Mouse (Mus musculus) heart, embryonic 11.5 days (tissue): Measurements from ENCODE around the gene Ccdc174. TPM values are rescaled to one million over a fixed set of nuclear protein-coding genes. Genes with fewer than 3 reads are reported as not detected.

ENCODE experiments used
- ATAC-seq: fragments of 200-750 bp; cut with Nextera tagmentation; replicated peaks from 2 replicates; pipeline ENCODE4 v1.8.0; 2017; ENCODE audit warnings: moderate library complexity; ENCODE audit not compliant: insufficient number of reproducible peaks, low FRiP score, low TSS enrichment
- H3K27ac ChIP-seq: fragments of 300-500 bp; sonication (generic); 2 replicates; pipeline ENCODE4 v1.5.1; 2014; ENCODE audit warnings: mild to moderate bottlenecking, low read depth, low read length
- H3K27me3 ChIP-seq: fragments of 300-500 bp; sonication (generic); 2 replicates; pipeline ENCODE4 v1.6.1; 2014; ENCODE audit warnings: mild to moderate bottlenecking, low read length, mixed read lengths; ENCODE audit not compliant: control insufficient read depth, insufficient read depth
- H3K36me3 ChIP-seq: fragments of 300-500 bp; sonication (generic); 2 replicates; pipeline ENCODE4 v1.6.1; 2014; ENCODE audit warnings: mild to moderate bottlenecking, low read length, moderate library complexity, mixed read lengths; ENCODE audit not compliant: control insufficient read depth, insufficient read depth
- H3K4me1 ChIP-seq: fragments of 300-500 bp; sonication (generic); 2 replicates; pipeline ENCODE4 v1.6.1; 2014; ENCODE audit warnings: low read length; ENCODE audit not compliant: control insufficient read depth, insufficient read depth
- H3K4me2 ChIP-seq: fragments of 300-500 bp; sonication (generic); 2 replicates; pipeline ENCODE4 v1.6.1; 2014; ENCODE audit warnings: mild to moderate bottlenecking, moderate library complexity
- H3K4me3 ChIP-seq: fragments of 300-500 bp; sonication (generic); 2 replicates; pipeline ENCODE4 v1.5.1; 2014; ENCODE audit warnings: low read depth, low read length
- H3K9ac ChIP-seq: fragments of 300-500 bp; sonication (generic); 2 replicates; pipeline ENCODE4 v1.6.1; 2014; ENCODE audit warnings: mild to moderate bottlenecking, low read depth, low read length, moderate library complexity
- H3K9me3 ChIP-seq: fragments of 300-500 bp; sonication (generic); replicated peaks from 2 replicates; pipeline ENCODE4 v1.6.1; 2016; ENCODE audit warnings: low read length; ENCODE audit not compliant: control insufficient read depth
- WGBS: fragments of 180-500 bp; shearing (Covaris S2); extraction: QIAGEN DNeasy Blood & Tissue Kit; methylation state at CpG from one replicate; pipeline ENCODE4 v1.1.7; 2014; ENCODE audit not compliant: insufficient replicate concordance; 5-methylcytosine and 5-hydroxymethylcytosine counted together
- polyA plus RNA-seq: library from polyadenylated mRNA; unstranded; fragments of >200 nt; fragmentation: Nextera tagmentation; extraction: Ambion mirVana; gene quantifications from 2 replicates; pipeline ENCODE4 v1.2.1, GENCODE M21; 2014

Ccdc174 gene
- polyA plus RNA-seq, 1 experiment from 2014 or later: 30.2 TPM

GRCm38 (mm10) chr6:91864595-91864994 is 13.3 kb upstream of the Ccdc174 start:
- no peaks in the 10 kb centered on the region for H3K36me3 ChIP-seq
- 0 out of 2 replicates have a peak, but pooled peaks cover 3% of the 10 kb centered on the region for H3K27me3 ChIP-seq
- WGBS: 59% methylated on average over 5 of the region's 5 CpGs
- H3K27ac ChIP-seq: no peak overlapping the region
- H3K4me2 ChIP-seq: no peak overlapping the region
- H3K4me1 ChIP-seq: no peaks in the 10 kb centered on the region
- no peak overlapping the region for H3K9ac ChIP-seq
- no peak for ATAC-seq
- H3K4me3 ChIP-seq: no peak overlapping the region
- H3K9me3 ChIP-seq: 0 out of 2 replicates have a peak, but pooled peaks cover 3% of the 10 kb centered on the region

GRCm38 (mm10) chr6:91865601-91866000 is 12.3 kb upstream of the Ccdc174 start:
- WGBS: 80% methylated on average over 11 of the region's 11 CpGs
- ATAC-seq: no peak

GRCm38 (mm10) chr6:91868091-91868490 is 9.8 kb upstream of the Ccdc174 start:
- H3K27me3 ChIP-seq: 0 out of 2 replicates have a peak, but pooled peaks cover 3% of the 10 kb centered on the region
- WGBS: 82% methylated on average over 5 of the region's 5 CpGs

More at GRCm38 (mm10) chr6:91865601-91866000, 12.3 kb upstream of the Ccdc174 start:
- Histone ChIP-seq H3K4me2 (no peak overlapping the region), H3K27me3 (0 out of 2 replicates have a peak, but pooled peaks cover 3% of the 10 kb centered on the region), H3K27ac (no peak overlapping the region), H3K9me3 (no peaks in the 10 kb centered on the region), H3K4me1 (no peaks in the 10 kb centered on the region), H3K9ac (no peak overlapping the region), H3K4me3 (no peak overlapping the region), H3K36me3 (no peaks in the 10 kb centered on the region)

DNA sequence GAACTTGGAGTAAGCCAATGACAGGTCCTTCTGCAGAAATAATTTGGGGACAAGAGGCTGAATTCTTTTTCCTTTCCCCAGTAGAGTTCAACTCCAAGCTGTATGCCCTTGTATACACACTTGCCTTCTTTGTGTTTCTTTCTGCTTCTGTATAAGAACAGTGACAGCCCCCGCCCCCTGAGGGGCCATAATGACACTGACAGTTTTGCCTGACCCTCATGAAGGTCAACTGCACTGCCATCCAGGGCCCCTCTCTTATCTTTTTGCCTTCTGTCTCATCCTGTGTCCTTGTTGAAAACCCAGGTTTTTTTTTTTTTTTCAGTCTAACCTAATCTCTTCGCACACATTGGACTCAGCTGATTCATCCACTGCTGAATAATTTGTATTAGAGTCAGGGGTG is 5.1 kb upstream of the Ccdc174 start:
- 34% methylated on average over 2 of the region's 2 CpGs for WGBS
- no peak overlapping the region for H3K27ac ChIP-seq
- H3K4me1 ChIP-seq: peaks cover 9% of the 10 kb centered on the region
- no peak overlapping the region for H3K4me2 ChIP-seq
- no peaks in the 10 kb centered on the region for H3K9me3 ChIP-seq
- H3K27me3 ChIP-seq: no peaks in the 10 kb centered on the region
- H3K4me3 ChIP-seq: no peak overlapping the region
- no peaks in the 10 kb centered on the region for H3K36me3 ChIP-seq
- no peak for ATAC-seq
- H3K9ac ChIP-seq: no peak overlapping the region

More at GRCm38 (mm10) chr6:91868091-91868490, 9.8 kb upstream of the Ccdc174 start:
- Histone ChIP-seq H3K4me2 (no peak overlapping the region), H3K27ac (no peak overlapping the region), H3K4me1 (peaks cover 6% of the 10 kb centered on the region), H3K4me3 (no peak overlapping the region), H3K9me3 (no peaks in the 10 kb centered on the region), H3K9ac (no peak overlapping the region), H3K36me3 (no peaks in the 10 kb centered on the region)
- ATAC-seq: no peak

DNA sequence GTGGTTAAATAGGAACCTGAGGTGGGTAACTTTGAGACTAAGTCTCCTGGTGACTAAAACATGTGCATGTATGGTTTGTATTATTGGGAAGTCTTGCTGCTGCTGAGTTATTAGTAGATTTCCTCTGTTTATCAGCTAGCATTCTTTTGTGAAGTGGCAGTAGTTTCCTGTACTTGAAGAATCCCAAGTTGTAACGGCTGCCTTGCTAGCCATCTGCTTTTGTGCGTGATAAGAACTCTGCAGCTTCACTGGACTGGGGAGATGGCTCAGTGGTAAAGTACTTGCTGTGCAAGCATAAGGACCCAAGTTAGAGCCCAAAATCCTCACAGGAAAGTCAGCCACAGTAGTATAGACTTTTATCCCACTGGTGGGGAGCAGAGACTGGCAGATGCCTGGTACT is 6.0 kb downstream of the Ccdc174 start:
- no peak for ATAC-seq
- peaks cover 4% of the 10 kb centered on the region; the same call in 1 of the 2 replicates for H3K4me1 ChIP-seq
- no peak overlapping the region for H3K27ac ChIP-seq
- no peaks in the 10 kb centered on the region for H3K27me3 ChIP-seq
- 33% methylated on average over 2 of the region's 2 CpGs for whole genome bisulfite sequencing
- no peaks in the 10 kb centered on the region for H3K9me3 ChIP-seq
- H3K36me3 ChIP-seq: peaks cover 18% of the 10 kb centered on the region
- H3K4me2 ChIP-seq: no peak overlapping the region
- H3K4me3 ChIP-seq: no peak overlapping the region
- H3K9ac ChIP-seq: no peak overlapping the region; the same call in 1 of the 2 replicates

DNA sequence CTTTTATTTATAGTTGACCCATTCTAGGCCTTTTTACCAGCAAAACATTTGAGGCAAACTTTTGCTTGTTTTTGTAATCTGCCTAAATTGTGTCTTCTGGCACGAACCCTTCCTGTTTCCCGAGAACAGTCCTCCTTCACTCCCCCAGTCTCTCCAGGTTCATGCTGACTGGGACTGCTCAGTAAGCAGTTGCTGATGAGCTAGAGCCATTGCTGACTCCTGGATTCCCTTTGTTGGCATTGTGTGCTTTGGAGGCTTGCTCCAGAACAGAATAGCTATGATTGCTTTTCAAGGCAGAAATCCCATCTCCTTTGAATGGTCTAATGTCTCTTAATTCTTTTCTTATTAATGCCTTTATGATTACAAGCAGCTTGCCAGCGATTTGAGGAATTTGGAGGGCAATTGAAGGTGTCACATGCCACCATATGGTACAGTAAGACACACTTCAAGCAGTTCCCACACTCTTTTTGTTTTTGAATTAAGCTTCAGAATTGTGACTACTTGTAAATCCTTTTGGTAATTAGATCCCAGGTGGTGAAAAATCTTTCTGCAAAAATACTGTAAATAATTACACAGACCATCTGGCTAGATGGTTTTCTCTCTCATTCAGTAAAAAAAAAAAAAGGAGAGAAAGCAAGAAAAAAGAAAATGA is 11.5 kb downstream of the Ccdc174 start:
- no peak for ATAC-seq
- Histone ChIP-seq H3K27me3 (no peaks in the 10 kb centered on the region), H3K4me3 (no peak overlapping the region), H3K27ac (no peak overlapping the region), H3K9me3 (no peaks in the 10 kb centered on the region), H3K4me1 (no peaks in the 10 kb centered on the region), H3K36me3 (peaks cover 27% of the 10 kb centered on the region), H3K4me2 (no peak overlapping the region), H3K9ac (no peak overlapping the region)
- WGBS: 67% methylated on average over 3 of the region's 3 CpGs

DNA sequence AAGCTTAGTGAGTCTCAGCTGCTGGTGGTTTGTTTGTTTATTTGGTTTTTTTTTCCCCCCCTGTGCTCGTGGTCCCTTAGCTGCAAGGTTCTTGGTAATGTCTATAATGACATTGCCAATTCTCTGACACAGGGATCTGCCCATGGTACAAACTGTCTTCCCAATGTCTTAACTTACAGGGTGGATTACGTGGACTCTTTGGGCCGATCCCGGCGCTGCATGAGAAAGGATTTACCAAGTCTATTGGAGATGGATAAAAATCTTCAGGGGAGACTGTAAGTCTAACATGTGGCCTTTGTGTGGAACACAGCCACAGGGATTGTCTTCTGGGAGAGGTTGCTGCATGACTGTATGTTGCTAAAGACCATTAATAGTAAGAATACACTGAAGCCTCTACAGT is 12.8 kb downstream of the Ccdc174 start:
- no peaks in the 10 kb centered on the region for H3K27me3 ChIP-seq
- H3K36me3 ChIP-seq: peaks cover 33% of the 10 kb centered on the region
- WGBS: 88% methylated on average over 5 of the region's 5 CpGs
- no peak overlapping the region for H3K9ac ChIP-seq
- ATAC-seq: no peak
- no peak overlapping the region for H3K27ac ChIP-seq
- H3K4me1 ChIP-seq: no peaks in the 10 kb centered on the region
- H3K9me3 ChIP-seq: no peaks in the 10 kb centered on the region
- H3K4me2 ChIP-seq: no peak overlapping the region
- no peak overlapping the region for H3K4me3 ChIP-seq

DNA sequence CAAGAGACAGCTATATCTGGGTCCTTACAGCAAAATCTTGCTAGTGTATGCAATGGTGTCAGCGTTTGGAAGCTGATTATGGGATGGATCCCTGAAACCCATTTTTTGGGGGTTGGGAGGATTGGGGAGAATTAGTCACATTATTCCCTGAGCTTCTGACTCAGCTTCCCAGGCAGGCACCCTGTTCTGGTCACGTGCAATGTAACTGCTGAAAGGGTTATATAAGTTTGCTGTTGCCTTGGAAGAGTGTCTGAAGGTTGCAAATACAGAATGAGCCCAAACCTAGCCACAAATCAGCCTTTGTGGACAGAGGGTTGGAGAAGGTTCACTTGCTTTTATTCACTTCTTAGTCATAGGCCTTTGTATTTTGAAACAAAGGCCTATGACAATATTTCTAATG is 13.9 kb downstream of the Ccdc174 start:
- no peaks in the 10 kb centered on the region for H3K4me1 ChIP-seq
- ATAC-seq: no peak
- 93% methylated on average over 2 of the region's 2 CpGs for WGBS
- no peak overlapping the region for H3K4me3 ChIP-seq
- no peak overlapping the region for H3K27ac ChIP-seq
- H3K4me2 ChIP-seq: no peak overlapping the region
- H3K27me3 ChIP-seq: no peaks in the 10 kb centered on the region
- no peak overlapping the region for H3K9ac ChIP-seq
- no peaks in the 10 kb centered on the region for H3K9me3 ChIP-seq
- peaks cover 31% of the 10 kb centered on the region for H3K36me3 ChIP-seq

GRCm38 (mm10) chr6:91896783-91897182 is 18.9 kb downstream of the Ccdc174 start:
- Histone ChIP-seq H3K27ac (no peak overlapping the region), H3K4me1 (no peaks in the 10 kb centered on the region), H3K9me3 (no peaks in the 10 kb centered on the region), H3K9ac (no peak overlapping the region), H3K4me2 (no peak overlapping the region), H3K27me3 (no peaks in the 10 kb centered on the region), H3K4me3 (no peak overlapping the region), H3K36me3 (peaks cover 35% of the 10 kb centered on the region)
- WGBS: 78% methylated on average over 3 of the region's 3 CpGs
- no peak for ATAC-seq
